Mouse (Mus musculus) heart, embryonic 11.5 days (tissue): ENCODE measurements at regions not wholly inside any gene's neighbourhood (a gene's known extent, or its start where the extent isn't known, plus 50 kb on each side); places are given as distances from the start of the nearest gene placed in this dataset.

Source experiments
- ATAC-seq: fragments of 200-750 bp; cut with Nextera tagmentation; replicated peaks from 2 replicates; pipeline ENCODE4 v1.8.0; 2017; ENCODE audit warnings: moderate library complexity; ENCODE audit not compliant: insufficient number of reproducible peaks, low FRiP score, low TSS enrichment
- H3K27ac ChIP-seq: fragments of 300-500 bp; sonication (generic); 2 replicates; pipeline ENCODE4 v1.5.1; 2014; ENCODE audit warnings: mild to moderate bottlenecking, low read depth, low read length
- H3K27me3 ChIP-seq: fragments of 300-500 bp; sonication (generic); 2 replicates; pipeline ENCODE4 v1.6.1; 2014; ENCODE audit warnings: mild to moderate bottlenecking, low read length, mixed read lengths; ENCODE audit not compliant: control insufficient read depth, insufficient read depth
- H3K36me3 ChIP-seq: fragments of 300-500 bp; sonication (generic); 2 replicates; pipeline ENCODE4 v1.6.1; 2014; ENCODE audit warnings: mild to moderate bottlenecking, low read length, moderate library complexity, mixed read lengths; ENCODE audit not compliant: control insufficient read depth, insufficient read depth
- H3K4me1 ChIP-seq: fragments of 300-500 bp; sonication (generic); 2 replicates; pipeline ENCODE4 v1.6.1; 2014; ENCODE audit warnings: low read length; ENCODE audit not compliant: control insufficient read depth, insufficient read depth
- H3K4me2 ChIP-seq: fragments of 300-500 bp; sonication (generic); 2 replicates; pipeline ENCODE4 v1.6.1; 2014; ENCODE audit warnings: mild to moderate bottlenecking, moderate library complexity
- H3K4me3 ChIP-seq: fragments of 300-500 bp; sonication (generic); 2 replicates; pipeline ENCODE4 v1.5.1; 2014; ENCODE audit warnings: low read depth, low read length
- H3K9ac ChIP-seq: fragments of 300-500 bp; sonication (generic); 2 replicates; pipeline ENCODE4 v1.6.1; 2014; ENCODE audit warnings: mild to moderate bottlenecking, low read depth, low read length, moderate library complexity
- H3K9me3 ChIP-seq: fragments of 300-500 bp; sonication (generic); replicated peaks from 2 replicates; pipeline ENCODE4 v1.6.1; 2016; ENCODE audit warnings: low read length; ENCODE audit not compliant: control insufficient read depth
- WGBS: fragments of 180-500 bp; shearing (Covaris S2); extraction: QIAGEN DNeasy Blood & Tissue Kit; methylation state at CpG from one replicate; pipeline ENCODE4 v1.1.7; 2014; ENCODE audit not compliant: insufficient replicate concordance; 5-methylcytosine and 5-hydroxymethylcytosine counted together

- Histone ChIP-seq H3K4me2 (no peak overlapping the region), H3K4me3 (no peak overlapping the region), H3K27ac (no peak overlapping the region), H3K36me3 (no peaks in the 10 kb centered on the region), H3K27me3 (no peaks in the 10 kb centered on the region), H3K4me1 (no peaks in the 10 kb centered on the region), H3K9me3 (no peaks in the 10 kb centered on the region), H3K9ac (no peak overlapping the region)
- WGBS: 78% methylated on average over 3 of the region's 3 CpGs
- ATAC-seq: no peak
These were observed 459.9 kb upstream of the Tle4 start for GRCm38 (mm10) chr19:15057801-15058200.

GRCm38 (mm10) chr19:15053582-15054141 is 455.8 kb upstream of the Tle4 start:
- Histone ChIP-seq H3K4me2 (no peak overlapping the region), H3K4me1 (no peaks in the 10 kb centered on the region), H3K9ac (no peak overlapping the region), H3K36me3 (no peaks in the 10 kb centered on the region), H3K27ac (no peak overlapping the region), H3K27me3 (no peaks in the 10 kb centered on the region), H3K9me3 (no peaks in the 10 kb centered on the region), H3K4me3 (no peak overlapping the region)
- 56% methylated on average over 3 of the region's 3 CpGs for WGBS
- no peak for ATAC-seq

- Histone ChIP-seq H3K4me2 (no peak overlapping the region), H3K27ac (no peak overlapping the region), H3K4me1 (no peaks in the 10 kb centered on the region), H3K9ac (no peak overlapping the region), H3K27me3 (no peaks in the 10 kb centered on the region), H3K9me3 (no peaks in the 10 kb centered on the region), H3K4me3 (no peak overlapping the region), H3K36me3 (no peaks in the 10 kb centered on the region)
- ATAC-seq: no peak
- 79% methylated on average over 10 of the region's 10 CpGs for WGBS
These were observed 454.9 kb upstream of the Tle4 start for GRCm38 (mm10) chr19:15052642-15053239.

- Histone ChIP-seq H3K9ac (no peak overlapping the region), H3K27ac (no peak overlapping the region), H3K36me3 (no peaks in the 10 kb centered on the region), H3K4me3 (no peak overlapping the region), H3K27me3 (no peaks in the 10 kb centered on the region), H3K9me3 (no peaks in the 10 kb centered on the region), H3K4me1 (no peaks in the 10 kb centered on the region), H3K4me2 (no peak overlapping the region)
- 64% methylated on average over 2 of the region's 2 CpGs for WGBS
- no peak for ATAC-seq
These were observed 450.0 kb upstream of the Tle4 start for GRCm38 (mm10) chr19:15047896-15048295.

- no peak overlapping the region for H3K4me3 ChIP-seq
- H3K4me2 ChIP-seq: no peak overlapping the region
- no peaks in the 10 kb centered on the region for H3K36me3 ChIP-seq
- WGBS: 83% methylated on average over 4 of the region's 4 CpGs
- no peak overlapping the region for H3K9ac ChIP-seq
- no peaks in the 10 kb centered on the region for H3K9me3 ChIP-seq
- ATAC-seq: no peak
- no peak overlapping the region for H3K27ac ChIP-seq
- H3K27me3 ChIP-seq: no peaks in the 10 kb centered on the region
- no peaks in the 10 kb centered on the region for H3K4me1 ChIP-seq
These were observed 449.5 kb upstream of the Tle4 start for GRCm38 (mm10) chr19:15047306-15047868.

- H3K9me3 ChIP-seq: no peaks in the 10 kb centered on the region
- no peak for ATAC-seq
- H3K36me3 ChIP-seq: no peaks in the 10 kb centered on the region
- H3K4me2 ChIP-seq: no peak overlapping the region
- WGBS: 24% methylated on average over 3 of the region's 3 CpGs
- H3K9ac ChIP-seq: no peak overlapping the region
- no peak overlapping the region for H3K27ac ChIP-seq
- H3K4me1 ChIP-seq: no peaks in the 10 kb centered on the region
- no peak overlapping the region for H3K4me3 ChIP-seq
- H3K27me3 ChIP-seq: no peaks in the 10 kb centered on the region
These were observed 437.7 kb upstream of the Tle4 start for GRCm38 (mm10) chr19:15035554-15035953.

- Histone ChIP-seq H3K36me3 (no peaks in the 10 kb centered on the region), H3K27me3 (no peaks in the 10 kb centered on the region), H3K9me3 (no peaks in the 10 kb centered on the region), H3K4me2 (no peak overlapping the region), H3K4me3 (no peak overlapping the region), H3K4me1 (no peaks in the 10 kb centered on the region), H3K27ac (no peak overlapping the region), H3K9ac (no peak overlapping the region)
- 76% methylated on average over 8 of the region's 8 CpGs for WGBS
- ATAC-seq: no peak
These were observed 436.1 kb upstream of the Tle4 start for GRCm38 (mm10) chr19:15033921-15034320.

- no peaks in the 10 kb centered on the region for H3K36me3 ChIP-seq
- no peak overlapping the region for H3K4me3 ChIP-seq
- H3K4me1 ChIP-seq: no peaks in the 10 kb centered on the region
- no peak overlapping the region for H3K27ac ChIP-seq
- H3K9ac ChIP-seq: no peak overlapping the region
- 75% methylated on average over 5 of the region's 5 CpGs for WGBS
- no peaks in the 10 kb centered on the region for H3K27me3 ChIP-seq
- ATAC-seq: no peak
- no peaks in the 10 kb centered on the region for H3K9me3 ChIP-seq
- no peak overlapping the region for H3K4me2 ChIP-seq
These were observed 435.5 kb upstream of the Tle4 start for GRCm38 (mm10) chr19:15033396-15033795.
